Mouse (Mus musculus) kidney, embryonic 16.5 days (tissue): ENCODE results near the gene Taar7a. TPM values are rescaled to one million over a fixed set of nuclear protein-coding genes. Genes with fewer than 3 reads are reported as not detected.

Experiments used
- ATAC-seq: fragments of 200-750 bp; cut with Nextera tagmentation; 2 replicates; pipeline ENCODE4 v1.8.0; 2017; ENCODE audit warnings: moderate TSS enrichment; ENCODE audit not compliant: low FRiP score, low TSS enrichment
- H3K27ac ChIP-seq: fragments of 300-500 bp; sonication (generic); 2 replicates; pipeline ENCODE4 v1.5.1; 2014; ENCODE audit warnings: low read length
- H3K27me3 ChIP-seq: fragments of 300-500 bp; sonication (generic); 2 replicates; pipeline ENCODE4 v1.6.1; 2014; ENCODE audit warnings: low read length, control low read depth, mixed read lengths; ENCODE audit not compliant: insufficient read depth
- H3K36me3 ChIP-seq: fragments of 300-500 bp; sonication (generic); 2 replicates; pipeline ENCODE4 v1.6.1; 2014; ENCODE audit warnings: low read length, control low read depth, mixed read lengths; ENCODE audit not compliant: insufficient read depth
- H3K4me1 ChIP-seq: fragments of 300-500 bp; sonication (generic); 2 replicates; pipeline ENCODE4 v1.6.1; 2014; ENCODE audit warnings: low read length, control low read depth, mixed read lengths; ENCODE audit not compliant: insufficient read depth
- H3K4me2 ChIP-seq: fragments of 300-500 bp; sonication (generic); replicated peaks from 2 replicates; pipeline ENCODE4 v1.6.1; 2014; ENCODE audit warnings: low read depth, low read length
- H3K4me3 ChIP-seq: fragments of 300-500 bp; sonication (generic); 2 replicates; pipeline ENCODE4 v1.5.1; 2014; ENCODE audit warnings: mild to moderate bottlenecking, low read length
- H3K9ac ChIP-seq: fragments of 300-500 bp; sonication (generic); replicated peaks from 2 replicates; pipeline ENCODE4 v1.6.1; 2014; ENCODE audit warnings: low read length
- H3K9me3 ChIP-seq: fragments of 300-500 bp; sonication (generic); 2 replicates; pipeline ENCODE4 v1.6.1; 2016; ENCODE audit warnings: low read length, control low read depth
- WGBS: fragments of 180-500 bp; shearing (Covaris S2); extraction: QIAGEN DNeasy Blood & Tissue Kit; methylation state at CpG from one replicate; pipeline ENCODE4 v1.1.7; 2014; 5-methylcytosine and 5-hydroxymethylcytosine counted together
- polyA plus RNA-seq: library from polyadenylated mRNA; unstranded; fragments of >200 nt; fragmentation: Nextera tagmentation; extraction: Ambion mirVana; gene quantifications from 2 replicates; pipeline ENCODE4 v1.2.1, GENCODE M21; 2015

The Taar7a gene
- polyA plus RNA-seq, result not detected in 2 replicates

DNA sequence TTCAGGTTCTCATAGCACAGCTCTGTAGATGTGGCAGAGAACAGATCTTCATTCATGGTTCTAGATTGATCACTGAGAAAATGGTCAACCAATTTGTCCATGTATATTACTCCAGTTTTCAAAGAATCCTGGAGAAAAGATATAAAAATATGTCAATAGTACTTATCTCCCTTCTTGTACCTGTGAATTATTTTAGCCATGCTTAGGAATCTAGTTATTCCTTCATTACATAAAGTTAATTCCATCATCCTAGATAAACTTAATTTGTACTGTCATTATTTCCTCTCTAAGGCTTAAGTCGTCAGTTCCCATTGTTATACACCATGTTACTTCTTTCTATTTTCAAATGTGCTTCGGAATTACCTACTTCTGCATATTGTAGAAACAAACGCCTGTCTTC lies at the start of gene Taar7a:
TSS of gene Taar7a (minus strand) at position 101 of the 400 bp plus-strand sequence.
- H3K27me3 ChIP-seq, result no peaks in the 10 kb centered on the region
- 89% methylated on average over 3 of the region's 3 CpGs for WGBS
- H3K36me3 ChIP-seq, result no peaks in the 10 kb centered on the region
- no peak within 1 kb of the TSS for H3K4me3 ChIP-seq
- no peaks in the 10 kb centered on the region for H3K9me3 ChIP-seq
- no peak within 1 kb of the TSS for H3K4me2 ChIP-seq
- H3K9ac ChIP-seq, result no peak within 1 kb of the TSS
- ATAC-seq, result no peak
- H3K27ac ChIP-seq, result no peak within 1 kb of the TSS
- H3K4me1 ChIP-seq, result no peaks in the 10 kb centered on the region

DNA sequence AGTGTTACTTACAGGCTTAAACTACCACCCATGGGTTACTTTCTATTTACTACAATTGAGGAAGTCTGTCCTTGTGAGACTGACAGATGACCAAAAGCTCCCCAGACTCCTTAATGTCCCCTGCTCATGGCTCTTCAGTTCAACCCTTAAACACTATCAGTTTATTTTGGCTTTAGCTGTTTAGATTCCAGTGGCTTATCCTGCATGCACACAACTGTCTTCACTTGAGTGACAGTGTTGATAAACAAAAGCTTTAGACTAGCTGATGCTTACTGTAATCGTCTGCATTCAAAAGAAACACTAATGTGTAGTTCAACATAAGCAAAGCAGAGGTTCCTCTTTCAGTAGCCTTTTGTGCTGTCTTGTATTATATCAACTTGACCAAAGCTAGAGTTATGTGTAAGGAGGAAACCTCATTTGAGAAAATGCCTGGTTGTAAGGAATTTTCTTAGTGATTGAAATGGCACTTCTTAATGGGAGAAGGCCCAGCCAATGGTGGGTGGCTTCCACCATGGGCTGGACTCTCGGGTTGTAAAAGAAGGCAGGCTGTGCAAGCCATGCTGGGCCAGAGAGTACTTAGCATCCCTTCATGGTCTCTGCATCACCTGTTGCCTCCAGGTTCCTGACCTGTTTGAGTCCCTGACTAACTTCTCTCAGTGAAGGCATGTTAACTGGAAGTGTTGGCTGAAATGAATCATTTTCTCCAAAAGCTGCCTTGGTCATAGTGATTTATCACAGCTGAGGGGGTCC lies 47.0 kb upstream of the Taar7a start:
- Histone ChIP-seq H3K4me3 (no peak overlapping the region), H3K4me2 (no peak overlapping the region), H3K36me3 (no peaks in the 10 kb centered on the region), H3K9ac (no peak overlapping the region), H3K27ac (no peak overlapping the region), H3K27me3 (no peaks in the 10 kb centered on the region), H3K4me1 (no peaks in the 10 kb centered on the region), H3K9me3 (no peaks in the 10 kb centered on the region)
- 64% methylated on average over 2 of the region's 2 CpGs for WGBS
- ATAC-seq, result no peak

DNA sequence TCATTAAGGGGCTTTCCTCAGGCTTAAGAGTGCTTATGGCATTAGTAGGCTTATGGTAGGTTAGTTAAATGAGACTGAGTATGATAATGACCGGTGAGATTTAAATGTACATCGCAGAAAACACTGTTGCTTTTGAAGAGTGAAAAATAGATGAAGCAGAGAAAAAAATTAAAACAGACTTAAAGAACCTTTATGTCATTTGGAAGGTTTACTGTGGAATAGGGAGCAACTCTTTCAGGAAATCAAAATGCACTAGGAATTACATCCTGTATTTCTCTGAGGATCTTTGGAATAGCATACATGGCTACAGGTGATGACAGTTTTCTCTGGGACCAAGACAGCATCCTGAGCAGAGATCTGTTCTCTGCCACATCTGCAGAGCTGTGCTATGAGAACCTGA lies 44.0 kb upstream of the Taar7a start, which contains the start of gene Taar7e:
TSS of gene Taar7e (plus strand) at position 301 of the 400 bp plus-strand sequence.
- Histone ChIP-seq H3K4me3 (no peak within 1 kb of the TSS), H3K36me3 (no peaks in the 10 kb centered on the region), H3K9me3 (no peaks in the 10 kb centered on the region), H3K27ac (no peak within 1 kb of the TSS), H3K9ac (no peak within 1 kb of the TSS), H3K4me2 (no peak within 1 kb of the TSS), H3K27me3 (no peaks in the 10 kb centered on the region), H3K4me1 (no peaks in the 10 kb centered on the region)
- 84% methylated on average over 2 of the region's 2 CpGs for WGBS
- ATAC-seq, result no peak

DNA sequence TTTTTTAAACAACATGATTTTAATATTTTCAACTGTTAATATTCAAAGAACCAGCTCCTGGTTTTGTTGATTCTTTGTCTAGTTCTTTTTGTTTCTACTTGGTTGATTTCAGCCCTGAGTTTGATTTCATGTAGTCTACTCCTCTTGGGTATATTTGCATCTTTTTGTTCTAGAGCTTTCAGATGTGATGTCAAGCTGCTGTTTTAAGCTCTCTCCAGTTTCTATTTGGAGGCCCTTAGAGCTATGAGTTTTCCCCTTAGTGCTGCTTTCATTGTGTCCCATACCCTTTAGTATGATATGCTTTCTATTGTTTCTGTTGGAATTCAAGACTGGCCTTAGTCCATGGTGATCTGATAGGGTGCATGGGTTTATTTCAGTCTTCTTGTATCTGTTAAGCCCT lies 38.1 kb upstream of the Taar7a start:
- Histone ChIP-seq H3K4me1 (no peaks in the 10 kb centered on the region), H3K4me2 (no peak overlapping the region), H3K27me3 (no peaks in the 10 kb centered on the region), H3K9me3 (0 out of 2 replicates have a peak, but pooled peaks cover 2% of the 10 kb centered on the region), H3K36me3 (no peaks in the 10 kb centered on the region), H3K9ac (no peak overlapping the region), H3K27ac (no peak overlapping the region), H3K4me3 (no peak overlapping the region)
- ATAC-seq, result no peak

DNA sequence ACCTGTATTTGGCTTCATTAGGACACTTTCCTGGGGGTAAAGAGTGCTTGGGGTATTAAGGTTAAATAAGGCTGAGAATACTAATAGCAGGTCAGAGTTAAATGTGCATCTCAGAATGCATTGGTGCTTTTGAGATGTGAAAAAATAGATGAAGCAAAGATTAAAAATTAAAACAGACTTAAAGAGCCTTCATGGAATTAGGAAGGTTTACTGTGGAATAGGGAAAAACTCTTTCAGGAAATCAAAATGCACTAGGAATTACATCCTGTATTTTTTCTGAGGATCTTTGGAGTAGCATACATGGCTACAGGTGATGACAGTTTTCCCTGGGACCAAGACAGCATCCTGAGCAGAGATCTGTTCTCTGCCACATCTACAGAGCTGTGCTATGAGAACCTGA lies 33.6 kb upstream of the Taar7a start, which contains the start of gene Taar7d:
TSS of gene Taar7d (plus strand) at position 301 of the 400 bp plus-strand sequence.
- no peak within 1 kb of the TSS for H3K4me2 ChIP-seq
- no peaks in the 10 kb centered on the region for H3K36me3 ChIP-seq
- no peaks in the 10 kb centered on the region for H3K4me1 ChIP-seq
- 0 out of 2 replicates have a peak, but pooled peaks cover 2% of the 10 kb centered on the region for H3K9me3 ChIP-seq
- ATAC-seq, result no peak
- H3K27ac ChIP-seq, result no peak within 1 kb of the TSS
- no peak within 1 kb of the TSS for H3K9ac ChIP-seq
- no peak within 1 kb of the TSS for H3K4me3 ChIP-seq
- no peaks in the 10 kb centered on the region for H3K27me3 ChIP-seq

DNA sequence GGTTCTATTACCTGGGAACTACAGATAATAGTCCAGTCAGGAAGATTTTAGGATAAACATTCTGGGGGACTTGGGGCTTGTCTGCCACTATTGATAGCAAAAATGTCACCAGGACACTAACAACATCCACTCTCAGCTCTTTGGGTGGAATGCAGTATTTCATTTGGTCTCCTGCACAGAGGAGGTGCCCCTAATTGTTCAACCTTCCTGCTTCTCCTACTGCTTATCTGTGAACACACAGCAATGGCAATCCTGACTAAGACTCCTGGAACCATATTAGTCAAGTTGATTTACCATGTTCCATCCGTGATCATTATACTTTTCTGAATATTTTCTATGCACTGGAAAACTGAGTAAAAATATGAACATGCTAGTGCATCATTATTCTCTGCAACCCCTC lies 14.9 kb upstream of the Taar7a start:
- ATAC-seq, result no peak
- Histone ChIP-seq H3K9ac (no peak overlapping the region), H3K36me3 (no peaks in the 10 kb centered on the region), H3K4me3 (no peak overlapping the region), H3K4me1 (no peaks in the 10 kb centered on the region), H3K4me2 (no peak overlapping the region), H3K9me3 (no peaks in the 10 kb centered on the region), H3K27me3 (no peaks in the 10 kb centered on the region), H3K27ac (no peak overlapping the region)
- WGBS, result 94% methylated on average over 1 of the region's 1 CpGs

DNA sequence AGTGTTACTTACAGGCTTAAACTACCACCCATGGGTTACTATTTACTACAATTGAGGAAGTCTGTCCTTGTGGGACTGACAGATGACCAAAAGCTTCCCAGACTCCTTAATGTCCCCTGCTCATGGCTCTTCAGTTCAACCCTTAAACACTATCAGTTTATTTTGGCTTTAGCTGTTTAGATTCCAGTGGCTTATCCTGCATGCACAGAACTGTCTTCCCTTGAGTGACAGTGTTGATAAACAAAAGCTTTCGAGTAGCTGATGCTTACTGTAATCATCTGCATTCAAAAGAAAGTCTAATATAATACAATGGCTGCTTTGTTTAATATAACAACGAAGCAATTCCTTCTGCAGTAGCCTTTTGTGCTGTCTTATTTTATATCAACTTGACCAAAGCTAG lies 13.8 kb upstream of the Taar7a start:
- no peak overlapping the region for H3K27ac ChIP-seq
- 68% methylated on average over 2 of the region's 2 CpGs for WGBS
- no peaks in the 10 kb centered on the region for H3K4me1 ChIP-seq
- H3K9me3 ChIP-seq, result no peaks in the 10 kb centered on the region
- no peak overlapping the region for H3K4me3 ChIP-seq
- H3K4me2 ChIP-seq, result no peak overlapping the region
- H3K9ac ChIP-seq, result no peak overlapping the region
- no peaks in the 10 kb centered on the region for H3K27me3 ChIP-seq
- ATAC-seq, result no peak
- H3K36me3 ChIP-seq, result no peaks in the 10 kb centered on the region

DNA sequence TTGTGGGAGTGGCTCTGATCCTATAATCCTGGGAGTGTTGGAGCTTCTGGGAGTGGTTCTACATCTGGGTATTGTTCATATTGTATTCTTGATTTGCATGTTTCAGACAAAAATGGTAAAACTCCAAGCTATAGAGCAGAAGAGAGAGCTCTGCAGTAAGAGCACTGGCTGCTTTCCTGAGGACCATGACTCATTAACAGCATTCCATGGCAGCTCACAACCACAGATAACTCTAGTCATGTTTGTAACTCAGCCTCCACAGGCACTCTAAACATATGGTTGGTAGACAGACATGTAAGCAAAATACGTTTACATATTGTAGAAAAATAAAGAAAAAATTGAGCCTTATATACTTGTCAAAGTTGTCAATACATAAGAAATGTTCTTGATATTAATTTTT lies 13.2 kb upstream of the Taar7a start:
- Histone ChIP-seq H3K9ac (no peak overlapping the region), H3K27ac (no peak overlapping the region), H3K9me3 (no peaks in the 10 kb centered on the region), H3K27me3 (no peaks in the 10 kb centered on the region), H3K4me1 (no peaks in the 10 kb centered on the region), H3K4me2 (no peak overlapping the region), H3K36me3 (no peaks in the 10 kb centered on the region), H3K4me3 (no peak overlapping the region)
- 72% methylated on average over 1 of the region's 1 CpGs for WGBS
- ATAC-seq, result no peak

DNA sequence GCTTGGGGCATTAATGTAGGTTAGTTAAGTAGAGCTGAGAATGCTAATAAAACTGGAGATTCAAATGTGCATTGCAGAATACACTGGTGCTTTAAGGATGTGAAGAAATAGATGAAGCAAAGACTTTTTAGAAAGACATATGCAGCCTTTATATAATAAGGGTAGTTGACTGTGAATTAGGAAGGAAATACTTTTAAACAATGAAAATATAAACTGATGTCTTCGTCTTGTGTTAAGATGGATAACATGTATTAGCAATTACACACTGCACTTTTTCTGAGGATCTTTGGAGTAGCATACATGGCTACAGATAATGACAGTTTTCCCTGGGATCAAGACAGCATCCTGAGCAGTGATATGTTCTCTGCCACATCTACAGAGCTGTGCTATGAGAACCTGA lies 6.4 kb upstream of the Taar7a start, which contains the start of gene Taar7b:
TSS of gene Taar7b (plus strand) at position 301 of the 400 bp plus-strand sequence.
- 89% methylated on average over 1 of the region's 1 CpGs for WGBS
- Histone ChIP-seq H3K4me3 (no peak within 1 kb of the TSS), H3K36me3 (no peaks in the 10 kb centered on the region), H3K9me3 (no peaks in the 10 kb centered on the region), H3K27ac (no peak within 1 kb of the TSS), H3K4me2 (no peak within 1 kb of the TSS), H3K4me1 (no peaks in the 10 kb centered on the region), H3K27me3 (no peaks in the 10 kb centered on the region), H3K9ac (no peak within 1 kb of the TSS)
- ATAC-seq, result no peak

DNA sequence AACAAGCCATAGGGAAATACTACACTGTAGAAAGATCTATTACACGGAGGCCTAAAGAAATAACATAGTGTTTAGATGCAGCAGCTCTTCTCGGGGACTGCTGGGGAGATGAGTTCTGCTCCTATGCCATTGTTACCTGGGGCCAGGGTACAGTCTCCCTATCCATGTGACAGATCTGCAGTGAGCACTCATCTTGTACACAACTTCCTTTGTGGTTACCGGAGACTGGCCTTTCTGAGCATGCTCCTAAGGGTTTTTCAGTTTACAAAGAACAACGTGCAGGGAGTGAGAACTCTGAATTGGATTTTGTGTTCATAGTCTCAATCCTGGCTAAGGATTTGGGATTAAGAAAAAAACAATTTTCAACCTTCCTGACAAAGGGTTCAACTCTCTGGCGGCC lies 6.9 kb downstream of the Taar7a start:
- Histone ChIP-seq H3K9ac (no peak overlapping the region), H3K9me3 (no peaks in the 10 kb centered on the region), H3K4me3 (no peak overlapping the region), H3K27ac (no peak overlapping the region), H3K36me3 (no peaks in the 10 kb centered on the region), H3K27me3 (no peaks in the 10 kb centered on the region), H3K4me1 (0 out of 2 replicates have a peak, but pooled peaks cover 3% of the 10 kb centered on the region), H3K4me2 (no peak overlapping the region)
- WGBS, result 79% methylated on average over 5 of the region's 5 CpGs
- ATAC-seq, result no peak
